Mouse (Mus musculus): Measurements from ENCODE around the gene Cwc27. TPM values are rescaled to one million over a fixed set of nuclear protein-coding genes. Genes with fewer than 3 reads are reported as not detected.
A peak's percentile ranks its signal among the peaks of the same experiment; 100 is the strongest.

Gene Cwc27
- polyA plus RNA-seq, 1 experiment, result 5.1 TPM

GRCm38 (mm10) chr13:104821192-104821591, 4.2 kb upstream of the Cwc27 start:
- Histone ChIP-seq H3K4me3 (ENCODE audit: insufficient read depth, poor library complexity, severe bottlenecking) (no peak overlapping the region), H3K79me2 (ENCODE audit: control insufficient read depth, insufficient read depth) (peaks cover 41% of the 10 kb centered on the region), H3K27me3 (ENCODE audit: control insufficient read depth, insufficient read depth, insufficient read length) (no peaks in the 10 kb centered on the region), H3K79me3 (ENCODE audit: low read depth) (peaks cover 6% of the 10 kb centered on the region), H3K36me3 (ENCODE audit: control insufficient read depth, insufficient read depth) (no peaks in the 10 kb centered on the region), H3ac (ENCODE audit: control insufficient read depth, insufficient read length, low read depth) (no peak overlapping the region)
- TF ChIP-seq FOSL1 (IDR thresholded peaks at IDR 0.05; ENCODE audit: insufficient read depth, low read length, poor library complexity, severe bottlenecking), result no peak
- TF ChIP-seq MYOG (IDR thresholded peaks at IDR 0.05; ENCODE audit: control insufficient read depth, extremely low read depth, insufficient read length), result no peak
- no peak for TF ChIP-seq MYOD1 (IDR thresholded peaks at IDR 0.05; ENCODE audit: control insufficient read depth, insufficient read length, low read depth)
- TF ChIP-seq CTCF (IDR thresholded peaks at IDR 0.05; ENCODE audit: control insufficient read depth, insufficient read depth, insufficient read length), result no peak
- no peak for TF ChIP-seq USF1 (IDR thresholded peaks at IDR 0.05; ENCODE audit: low read depth)
- no peak for TF ChIP-seq CEBPB (IDR thresholded peaks at IDR 0.05; ENCODE audit: low read depth)
- no peak for TF ChIP-seq MAX (IDR thresholded peaks at IDR 0.05)

DNA sequence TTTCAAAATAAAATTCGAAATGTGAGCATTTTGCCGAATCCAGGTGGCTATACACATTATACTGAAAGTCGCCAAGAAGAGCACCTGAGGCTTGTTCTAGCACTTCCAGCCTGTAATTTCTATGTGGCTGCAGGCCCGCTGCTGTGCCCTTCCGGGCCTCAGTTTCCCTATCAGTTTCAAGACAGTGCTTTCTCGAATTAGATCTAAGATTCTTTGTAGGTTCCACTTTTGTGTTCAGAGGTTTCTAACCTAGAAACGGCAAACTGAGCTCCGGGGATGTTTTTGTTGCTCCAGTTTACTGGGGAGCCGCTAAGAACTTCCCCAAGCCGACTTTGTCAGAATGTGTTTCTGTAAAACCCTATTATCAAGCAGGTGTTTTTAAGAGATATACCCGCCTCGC, 754 bp upstream of the Cwc27 start:
- Histone ChIP-seq H3K79me3 (ENCODE audit: low read depth) (peaks cover 6% of the 10 kb centered on the region), H3K36me3 (ENCODE audit: control insufficient read depth, insufficient read depth) (no peaks in the 10 kb centered on the region), H3ac (ENCODE audit: control insufficient read depth, insufficient read length, low read depth) (peak overlapping the region; percentile 88), H3K27me3 (ENCODE audit: control insufficient read depth, insufficient read depth, insufficient read length) (no peaks in the 10 kb centered on the region), H3K4me3 (ENCODE audit: insufficient read depth, poor library complexity, severe bottlenecking) (peak overlapping the region; percentile 83), H3K79me2 (ENCODE audit: control insufficient read depth, insufficient read depth) (peaks cover 60% of the 10 kb centered on the region)
- TF ChIP-seq CTCF (IDR thresholded peaks at IDR 0.05; ENCODE audit: control insufficient read depth, insufficient read depth, insufficient read length), result no peak
- TF ChIP-seq USF1 (IDR thresholded peaks at IDR 0.05; ENCODE audit: low read depth), result no peak
- TF ChIP-seq CEBPB (IDR thresholded peaks at IDR 0.05; ENCODE audit: low read depth), result no peak
- no peak for TF ChIP-seq FOSL1 (IDR thresholded peaks at IDR 0.05; ENCODE audit: insufficient read depth, low read length, poor library complexity, severe bottlenecking)
- TF ChIP-seq MYOD1 (IDR thresholded peaks at IDR 0.05; ENCODE audit: control insufficient read depth, insufficient read length, low read depth), result no peak

DNA sequence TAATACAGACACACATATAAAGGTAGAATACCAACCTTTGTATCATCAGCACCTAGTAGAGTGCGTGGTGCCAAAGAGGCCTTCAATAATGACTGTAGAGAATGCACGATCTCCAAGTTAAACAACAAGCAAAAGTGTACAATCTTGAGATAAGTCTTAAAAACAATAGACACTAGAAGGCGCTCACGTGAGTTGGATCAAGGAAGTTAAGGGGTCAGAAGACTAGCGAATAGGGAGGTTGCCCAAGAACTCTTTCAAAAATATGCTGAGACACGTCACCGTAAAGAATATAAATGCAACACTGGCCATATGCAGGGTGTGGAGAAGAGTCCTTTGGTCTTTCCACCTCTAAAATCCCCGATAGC, 690 bp downstream of the Cwc27 start:
- TF ChIP-seq CTCF (IDR thresholded peaks at IDR 0.05; ENCODE audit: control insufficient read depth, insufficient read depth, insufficient read length) (no peak), MYOD1 (IDR thresholded peaks at IDR 0.05; ENCODE audit: control insufficient read depth, insufficient read length, low read depth) (no peak), MAX (IDR thresholded peaks at IDR 0.05) (no peak), USF1 (IDR thresholded peaks at IDR 0.05; ENCODE audit: low read depth) (peak; percentile 44)
- Histone ChIP-seq H3K79me2 (ENCODE audit: control insufficient read depth, insufficient read depth) (peaks cover 57% of the 10 kb centered on the region), H3K36me3 (ENCODE audit: control insufficient read depth, insufficient read depth) (no peaks in the 10 kb centered on the region), H3K4me3 (ENCODE audit: insufficient read depth, poor library complexity, severe bottlenecking) (peak overlapping the region; percentile 83), H3ac (ENCODE audit: control insufficient read depth, insufficient read length, low read depth) (peak overlapping the region; percentile 3), H3K79me3 (ENCODE audit: low read depth) (peaks cover 6% of the 10 kb centered on the region), H3K27me3 (ENCODE audit: control insufficient read depth, insufficient read depth, insufficient read length) (no peaks in the 10 kb centered on the region)

GRCm38 (mm10) chr13:104805681-104806080, 11.3 kb downstream of the Cwc27 start:
- no peak for TF ChIP-seq MYOD1 (IDR thresholded peaks at IDR 0.05; ENCODE audit: control insufficient read depth, insufficient read length, low read depth)
- no peak for TF ChIP-seq CTCF (IDR thresholded peaks at IDR 0.05; ENCODE audit: control insufficient read depth, insufficient read depth, insufficient read length)
- TF ChIP-seq MYOG (IDR thresholded peaks at IDR 0.05; ENCODE audit: control insufficient read depth, extremely low read depth, insufficient read length), result no peak
- TF ChIP-seq CEBPB (IDR thresholded peaks at IDR 0.05; ENCODE audit: low read depth), result no peak
- TF ChIP-seq FOSL1 (IDR thresholded peaks at IDR 0.05; ENCODE audit: insufficient read depth, low read length, poor library complexity, severe bottlenecking), result no peak
- no peak for TF ChIP-seq USF1 (IDR thresholded peaks at IDR 0.05; ENCODE audit: low read depth)
- H3K79me3 ChIP-seq (ENCODE audit: low read depth), result no peaks in the 10 kb centered on the region
- H3K4me3 ChIP-seq (ENCODE audit: insufficient read depth, poor library complexity, severe bottlenecking), result no peak overlapping the region
- no peak overlapping the region for H3ac ChIP-seq (ENCODE audit: control insufficient read depth, insufficient read length, low read depth)
- H3K27me3 ChIP-seq (ENCODE audit: control insufficient read depth, insufficient read depth, insufficient read length), result no peaks in the 10 kb centered on the region
- H3K36me3 ChIP-seq (ENCODE audit: control insufficient read depth, insufficient read depth), result peaks cover 51% of the 10 kb centered on the region
- H3K79me2 ChIP-seq (ENCODE audit: control insufficient read depth, insufficient read depth), result no peaks in the 10 kb centered on the region

DNA sequence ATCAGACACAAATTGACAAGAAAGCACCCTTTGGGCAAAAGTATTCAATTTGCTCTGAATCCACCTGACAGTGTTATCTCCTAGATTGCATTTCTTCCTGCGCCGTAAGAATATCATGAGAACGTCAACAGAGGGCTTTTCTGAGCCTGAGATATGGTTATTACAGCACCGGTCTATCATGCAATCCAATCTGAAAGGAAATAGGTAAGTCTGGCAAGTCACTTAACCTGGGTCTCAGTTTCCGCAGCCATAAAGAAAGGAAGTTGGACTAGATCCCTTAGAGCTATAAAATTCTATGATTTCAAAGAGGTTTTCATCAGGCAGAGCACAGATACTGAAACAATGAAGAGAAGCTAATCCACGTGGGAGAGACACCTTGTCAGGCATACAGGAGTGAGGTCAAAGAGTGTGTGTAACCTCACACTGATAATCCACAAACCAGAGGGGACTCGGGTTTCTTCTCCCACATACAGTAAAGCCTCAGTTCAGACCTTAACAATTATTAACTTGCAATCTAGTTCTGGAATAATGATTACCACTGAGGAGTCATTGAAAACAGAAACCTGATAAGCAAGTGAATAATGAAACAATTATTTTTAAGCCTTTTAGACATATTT, 17.3 kb downstream of the Cwc27 start:
- TF ChIP-seq CTCF (IDR thresholded peaks at IDR 0.05; ENCODE audit: control insufficient read depth, insufficient read depth, insufficient read length) (no peak), MYOD1 (IDR thresholded peaks at IDR 0.05; ENCODE audit: control insufficient read depth, insufficient read length, low read depth) (no peak), USF1 (IDR thresholded peaks at IDR 0.05; ENCODE audit: low read depth) (no peak), MAX (IDR thresholded peaks at IDR 0.05) (no peak), MYOG (IDR thresholded peaks at IDR 0.05; ENCODE audit: control insufficient read depth, extremely low read depth, insufficient read length) (no peak), CEBPB (IDR thresholded peaks at IDR 0.05; ENCODE audit: low read depth) (no peak), FOSL1 (IDR thresholded peaks at IDR 0.05; ENCODE audit: insufficient read depth, low read length, poor library complexity, severe bottlenecking) (no peak)
- H3ac ChIP-seq (ENCODE audit: control insufficient read depth, insufficient read length, low read depth), result no peak overlapping the region
- H3K79me3 ChIP-seq (ENCODE audit: low read depth), result no peaks in the 10 kb centered on the region
- no peaks in the 10 kb centered on the region for H3K27me3 ChIP-seq (ENCODE audit: control insufficient read depth, insufficient read depth, insufficient read length)
- peaks cover 38% of the 10 kb centered on the region for H3K36me3 ChIP-seq (ENCODE audit: control insufficient read depth, insufficient read depth)
- no peaks in the 10 kb centered on the region for H3K79me2 ChIP-seq (ENCODE audit: control insufficient read depth, insufficient read depth)
- no peak overlapping the region for H3K4me3 ChIP-seq (ENCODE audit: insufficient read depth, poor library complexity, severe bottlenecking)

- H3ac ChIP-seq (ENCODE audit: control insufficient read depth, insufficient read length, low read depth), result no peak overlapping the region
- TF ChIP-seq USF1 (IDR thresholded peaks at IDR 0.05; ENCODE audit: low read depth), result no peak
- TF ChIP-seq MAX (IDR thresholded peaks at IDR 0.05), result no peak
- no peak for TF ChIP-seq MYOD1 (IDR thresholded peaks at IDR 0.05; ENCODE audit: control insufficient read depth, insufficient read length, low read depth)
- TF ChIP-seq FOSL1 (IDR thresholded peaks at IDR 0.05; ENCODE audit: insufficient read depth, low read length, poor library complexity, severe bottlenecking), result no peak
- TF ChIP-seq MYOG (IDR thresholded peaks at IDR 0.05; ENCODE audit: control insufficient read depth, extremely low read depth, insufficient read length), result no peak
- no peak for TF ChIP-seq CTCF (IDR thresholded peaks at IDR 0.05; ENCODE audit: control insufficient read depth, insufficient read depth, insufficient read length)
- no peak for TF ChIP-seq CEBPB (IDR thresholded peaks at IDR 0.05; ENCODE audit: low read depth)
- H3K4me3 ChIP-seq (ENCODE audit: insufficient read depth, poor library complexity, severe bottlenecking), result no peak overlapping the region
- no peaks in the 10 kb centered on the region for H3K79me3 ChIP-seq (ENCODE audit: low read depth)
- no peaks in the 10 kb centered on the region for H3K79me2 ChIP-seq (ENCODE audit: control insufficient read depth, insufficient read depth)
- H3K36me3 ChIP-seq (ENCODE audit: control insufficient read depth, insufficient read depth), result peaks cover 36% of the 10 kb centered on the region
- H3K27me3 ChIP-seq (ENCODE audit: control insufficient read depth, insufficient read depth, insufficient read length), result no peaks in the 10 kb centered on the region
Observed at GRCm38 (mm10) chr13:104799067-104799466, 17.9 kb downstream of the Cwc27 start.

Measured in C2C12 (cell line).